In the genomic region with DNA sequence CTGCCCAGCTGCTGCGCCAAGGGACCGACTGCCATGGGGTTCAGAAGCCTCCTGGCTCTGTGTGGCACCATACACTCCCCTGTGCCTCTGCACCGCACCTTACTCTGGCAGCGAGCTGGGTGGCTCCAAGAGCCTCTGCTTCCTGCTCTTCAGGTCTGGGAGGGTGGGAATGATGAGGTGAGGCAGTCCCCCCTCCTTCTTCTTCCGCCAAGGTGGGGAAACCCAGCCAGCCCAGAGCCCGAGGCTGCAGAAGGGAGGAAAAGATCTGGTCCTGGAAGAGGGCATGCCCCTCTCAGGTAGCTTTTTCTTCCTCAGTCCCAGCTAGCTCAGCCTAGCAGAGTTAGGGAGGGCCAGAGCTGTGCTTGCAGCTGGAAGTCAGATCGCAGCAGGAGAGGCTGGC, we compare ENCODE assay signal across 38 mouse cellular contexts. TPM values are rescaled to one million over a fixed set of nuclear protein-coding genes. Genes with fewer than 3 reads are reported as not detected.
"Had no signal": no experiment of that assay in that cellular context is flagged by ENCODE, and none has a peak within 500 bp of the region (broad histone marks: within the 10 kb centered on the region; RNA-seq: fewer than 3 reads in every experiment).

Gene Ankk1 (minus strand): TSS at position 101 of the 400 bp plus-strand sequence.

- DNase-seq: gastrocnemius, adult 2 months; gastrocnemius, postnatal 10 days; gastrocnemius, postnatal 25 days; heart, adult 18-20 months; heart, postnatal 10 days; heart, postnatal 4 days; kidney, adult 18-20 months; kidney, adult 8-10 months; kidney, postnatal 10 days; kidney, postnatal 25 days; kidney, postnatal 4 days; liver; liver, embryonic 13.5 days had no signal

- H3K36me3 ChIP-seq: heart, embryonic 10.5 days; heart, embryonic 12.5 days; hindbrain, embryonic 10.5 days; hindbrain, embryonic 12.5 days; intestine, embryonic 15.5 days; limb, embryonic 10.5 days; limb, embryonic 12.5 days; liver, embryonic 13.5 days had no signal

- H3K4me1 ChIP-seq: heart, embryonic 10.5 days; heart, embryonic 12.5 days; intestine, embryonic 15.5 days; limb, embryonic 10.5 days; liver, embryonic 13.5 days had no signal

- H3K9ac ChIP-seq: heart, embryonic 12.5 days; hindbrain, embryonic 12.5 days; hindbrain, embryonic 14.5 days; intestine, embryonic 15.5 days; limb, embryonic 12.5 days; liver, embryonic 13.5 days had no signal

- H3K9me3 ChIP-seq: heart, embryonic 10.5 days; heart, embryonic 12.5 days; hindbrain, embryonic 10.5 days; hindbrain, embryonic 12.5 days; intestine, embryonic 15.5 days; limb, embryonic 10.5 days; limb, embryonic 12.5 days; liver, embryonic 13.5 days had no signal

- H3K4me3 ChIP-seq: gastrocnemius, adult 2 months; heart, embryonic 10.5 days; heart, embryonic 12.5 days; hindbrain, embryonic 10.5 days; hindbrain, embryonic 12.5 days; intestine, embryonic 15.5 days; layer of hippocampus, adult 2 months; left cerebral cortex, adult 2 months; limb, embryonic 10.5 days; limb, embryonic 12.5 days; liver, embryonic 13.5 days had no signal

- H3K27me3 ChIP-seq: heart, embryonic 12.5 days; hindbrain, embryonic 12.5 days; intestine, embryonic 15.5 days; limb, embryonic 12.5 days; liver, embryonic 13.5 days had no signal

- H3K27ac ChIP-seq: gastrocnemius, adult 2 months; heart, embryonic 10.5 days; hindbrain, embryonic 10.5 days; hindbrain, embryonic 12.5 days; hindbrain, embryonic 14.5 days; intestine, embryonic 15.5 days; layer of hippocampus, adult 2 months; left cerebral cortex, adult 2 months; limb, embryonic 10.5 days; limb, embryonic 12.5 days; liver, embryonic 13.5 days had no signal

- H3K4me2 ChIP-seq: heart, embryonic 12.5 days; hindbrain, embryonic 12.5 days; hindbrain, embryonic 14.5 days; intestine, embryonic 15.5 days; limb, embryonic 12.5 days; liver, embryonic 11.5 days; liver, embryonic 13.5 days had no signal

RNA-seq across cellular contexts. Expression of gene Ankk1, which starts in this region (rescaled TPM):
- total RNA-seq: gastrocnemius, adult 2 months; gastrocnemius, postnatal 10 days; gastrocnemius, postnatal 25 days; gastrocnemius, postnatal 4 days; granulocyte monocyte progenitor cell, adult 5-6 weeks; heart, adult 18-20 months; heart, adult 8-10 months; heart, postnatal 10 days; heart, postnatal 25 days; heart, postnatal 4 days; layer of hippocampus, adult 2 months; layer of hippocampus, postnatal 10 days; layer of hippocampus, postnatal 25 days; left cerebral cortex, adult 2 months; left cerebral cortex, postnatal 14 days; left cerebral cortex, postnatal 36 days had no signal
- polyA plus RNA-seq: heart, embryonic 12.5 days; heart, embryonic 14.5 days; heart, embryonic 16.5 days; hindbrain, embryonic 10.5 days; hindbrain, embryonic 12.5 days; hindbrain, embryonic 14.5 days; hindbrain, embryonic 16.5 days; inflammation-experienced regulatory T-cells, adult 6 months; intestine, embryonic 15.5 days; intestine, postnatal 0 days; kidney, embryonic 14.5 days; limb, embryonic 10.5 days; limb, embryonic 12.5 days; liver, embryonic 11.5 days; liver, embryonic 13.5 days had no signal
